Mouse (Mus musculus) stomach, embryonic 15.5 days (tissue): Measurements from ENCODE around the gene Olfr465-ps1. TPM values are rescaled to one million over a fixed set of nuclear protein-coding genes. Genes with fewer than 3 reads are reported as not detected.
A peak's percentile ranks its signal among the peaks of the same experiment; 100 is the strongest.

ENCODE experiments used
- ATAC-seq: fragments of 200-750 bp; cut with Nextera tagmentation; 2 replicates; pipeline ENCODE4 v1.8.0; 2017; ENCODE audit warnings: low read depth, moderate number of reproducible peaks, moderate TSS enrichment; ENCODE audit not compliant: insufficient read depth, low FRiP score
- H3K27ac ChIP-seq: fragments of 300-500 bp; sonication (generic); 2 replicates; pipeline ENCODE4 v1.5.1; 2015; ENCODE audit warnings: mild to moderate bottlenecking, inconsistent platforms
- H3K27me3 ChIP-seq: fragments of 300-500 bp; sonication (generic); replicated peaks from 2 replicates; pipeline ENCODE4 v1.6.1; 2015; ENCODE audit warnings: inconsistent platforms
- H3K36me3 ChIP-seq: fragments of 300-500 bp; sonication (generic); 2 replicates; pipeline ENCODE4 v1.6.1; 2015; ENCODE audit warnings: inconsistent platforms
- H3K4me1 ChIP-seq: fragments of 300-500 bp; sonication (generic); 2 replicates; pipeline ENCODE4 v1.6.1; 2015; ENCODE audit warnings: inconsistent platforms
- H3K4me2 ChIP-seq: fragments of 300-500 bp; sonication (generic); 2 replicates; pipeline ENCODE4 v1.6.1; 2015; ENCODE audit warnings: mild to moderate bottlenecking, inconsistent platforms
- H3K4me3 ChIP-seq: fragments of 300-500 bp; sonication (generic); replicated peaks from 2 replicates; pipeline ENCODE4 v1.5.1; 2015; ENCODE audit warnings: inconsistent platforms
- H3K9ac ChIP-seq: fragments of 300-500 bp; sonication (generic); 2 replicates; pipeline ENCODE4 v1.6.1; 2015; ENCODE audit warnings: inconsistent platforms
- H3K9me3 ChIP-seq: fragments of 300-500 bp; sonication (generic); 2 replicates; pipeline ENCODE4 v1.6.1; 2016; ENCODE audit warnings: inconsistent platforms
- WGBS: fragments of 180-500 bp; shearing (Covaris S2); methylation state at CpG from one replicate; pipeline ENCODE4 v1.1.7; 2015; 5-methylcytosine and 5-hydroxymethylcytosine counted together
- polyA plus RNA-seq: library from polyadenylated mRNA; unstranded; fragments of >200 nt; fragmentation: Nextera tagmentation; extraction: Ambion mirVana; gene quantifications from 2 replicates; pipeline ENCODE4 v1.2.1, GENCODE M21; 2015

Olfr465-ps1 gene
- polyA plus RNA-seq, 1 experiment from 2014 or later = not detected

DNA sequence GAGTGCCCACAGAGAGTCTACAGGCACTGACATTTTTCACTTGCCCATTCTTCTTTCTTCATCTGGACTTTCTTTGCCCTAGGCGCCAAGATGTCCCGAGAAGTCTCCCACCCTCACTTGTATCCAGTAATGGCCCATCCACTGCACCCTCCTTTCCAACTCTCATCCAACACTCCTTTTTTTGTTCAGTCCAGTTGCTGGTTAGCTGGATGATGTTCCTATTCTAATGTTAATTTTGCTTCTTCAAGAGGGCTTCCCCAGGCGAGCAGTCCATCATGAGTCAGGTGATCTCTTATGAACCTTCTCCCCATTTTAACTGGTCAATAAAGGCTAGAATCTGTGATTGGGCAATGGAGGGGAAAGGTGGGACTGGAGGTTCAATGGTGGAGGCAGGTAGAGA, 36.2 kb downstream of the Olfr465-ps1 start:
- no peak for ATAC-seq

DNA sequence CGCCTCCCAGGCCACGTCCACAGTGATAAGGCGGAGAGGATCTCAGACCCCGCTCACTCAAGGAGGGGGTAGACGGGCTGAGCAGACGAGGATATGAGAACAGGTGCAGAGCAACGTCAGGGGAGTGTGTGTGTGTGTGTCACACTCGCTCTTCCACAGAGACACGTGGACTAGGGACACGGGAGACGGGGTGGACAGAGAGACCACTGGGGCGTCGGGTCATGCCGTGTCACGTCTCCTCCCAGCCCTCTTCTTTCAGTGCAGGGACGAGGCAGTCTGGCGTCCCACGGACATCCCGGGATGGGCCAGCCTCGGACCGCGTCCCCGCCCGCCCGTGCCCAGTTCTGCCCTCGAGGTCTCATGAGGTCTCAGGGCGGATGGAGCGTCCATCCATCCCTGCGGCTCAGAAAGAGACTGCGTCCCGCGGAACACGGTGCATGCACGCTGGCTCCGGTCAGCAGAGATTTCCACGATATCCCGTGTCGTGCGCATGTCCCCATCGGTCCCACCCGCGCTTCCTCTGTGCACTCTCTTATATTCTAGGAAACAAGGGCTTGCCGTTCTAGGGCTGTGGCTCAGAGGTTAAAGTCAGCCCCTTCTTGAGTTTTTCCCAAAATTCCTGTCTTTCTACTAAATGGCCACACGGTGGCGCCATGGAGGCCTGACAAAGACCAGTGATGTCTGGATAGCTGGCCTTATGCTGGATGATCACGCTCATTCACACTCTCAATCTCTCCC, 38.0 kb downstream of the Olfr465-ps1 start:
- WGBS = 18% methylated on average over 46 of the region's 46 CpGs
- Histone ChIP-seq H3K27me3 (no peaks in the 10 kb centered on the region), H3K9ac (no peak overlapping the region), H3K4me2 (peak overlapping the region; percentile 51), H3K36me3 (no peaks in the 10 kb centered on the region), H3K27ac (no peak overlapping the region), H3K9me3 (no peaks in the 10 kb centered on the region), H3K4me1 (no peaks in the 10 kb centered on the region), H3K4me3 (peak overlapping the region; percentile 22; the same call in 1 of the 2 replicates)
- ATAC-seq = peak; percentile 10; the same call in 1 of the 2 replicates

More for the DNA sequence above, 36.2 kb downstream of the Olfr465-ps1 start:
- H3K9me3 ChIP-seq = no peaks in the 10 kb centered on the region
- no peak overlapping the region for H3K9ac ChIP-seq
- no peaks in the 10 kb centered on the region for H3K27me3 ChIP-seq
- no peaks in the 10 kb centered on the region for H3K4me1 ChIP-seq
- no peak overlapping the region for H3K27ac ChIP-seq
- 75% methylated on average over 3 of the region's 3 CpGs for WGBS
- no peak overlapping the region for H3K4me3 ChIP-seq
- H3K4me2 ChIP-seq = no peak overlapping the region
- no peaks in the 10 kb centered on the region for H3K36me3 ChIP-seq

DNA sequence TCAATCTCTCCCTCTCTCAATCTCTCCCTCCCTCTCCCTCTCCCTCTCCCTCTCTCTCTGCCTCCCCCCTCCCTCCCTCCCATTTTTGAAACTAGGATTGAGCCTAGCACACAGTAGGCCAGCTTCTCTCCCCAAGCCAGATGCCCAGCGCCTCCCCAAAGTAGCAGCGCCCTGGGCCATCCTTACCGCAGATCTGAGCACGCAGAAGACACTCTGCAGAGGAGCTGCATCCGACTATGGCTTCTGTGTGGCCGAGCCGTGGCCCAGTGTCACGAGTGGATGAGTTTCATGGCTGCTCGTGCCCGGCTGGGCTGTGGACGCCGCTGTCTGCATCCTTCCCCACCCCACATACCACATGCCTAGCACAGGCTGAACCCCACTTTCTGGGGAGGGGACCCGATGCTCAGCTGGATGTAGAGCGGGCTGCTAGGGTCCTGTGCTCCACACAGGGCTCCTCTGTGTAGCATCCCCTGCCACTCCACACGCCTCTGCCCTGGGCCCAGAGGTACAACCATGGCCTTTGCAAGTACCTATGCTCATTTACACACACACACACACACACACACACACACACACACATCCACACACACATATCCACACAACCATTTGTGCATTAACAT, 38.7 kb downstream of the Olfr465-ps1 start:
- Histone ChIP-seq H3K27me3 (no peaks in the 10 kb centered on the region), H3K9ac (no peak overlapping the region), H3K36me3 (no peaks in the 10 kb centered on the region), H3K9me3 (no peaks in the 10 kb centered on the region), H3K4me3 (no peak overlapping the region), H3K4me2 (no peak overlapping the region), H3K4me1 (no peaks in the 10 kb centered on the region), H3K27ac (no peak overlapping the region)
- ATAC-seq = no peak
- 53% methylated on average over 15 of the region's 15 CpGs for WGBS

Other genes starting within 250 kb of the Olfr465-ps1 start
- gene Cntnap3, start 234.1 kb upstream of the Olfr465-ps1 start, polyA plus RNA-seq = 0.57 and 0.61 TPM in 2 replicates
- not detected in 2 replicates for gene Spata31, start 220.7 kb upstream of the Olfr465-ps1 start, polyA plus RNA-seq
- gene Spata31d1c, start 105.0 kb upstream of the Olfr465-ps1 start, polyA plus RNA-seq = not detected in 2 replicates
- not detected in 2 replicates for gene Prss47, start 85.3 kb upstream of the Olfr465-ps1 start, polyA plus RNA-seq
- gene Mfsd14b, start 25.1 kb upstream of the Olfr465-ps1 start, polyA plus RNA-seq = 56.9 and 59.5 TPM in 2 replicates
- not detected in 2 replicates for gene Olfr466, start 12.2 kb downstream of the Olfr465-ps1 start, polyA plus RNA-seq
- gene Nlrp4f, start 67.9 kb downstream of the Olfr465-ps1 start, polyA plus RNA-seq = not detected in 2 replicates
- gene Gm10775, start 121.5 kb downstream of the Olfr465-ps1 start, polyA plus RNA-seq = not detected in 2 replicates
- 9.0 and 11.2 TPM in 2 replicates for gene Zfp369, start 140.7 kb downstream of the Olfr465-ps1 start, polyA plus RNA-seq